Mouse (Mus musculus) mouse trophoblast stem cell (cell line): Measurements from ENCODE around the gene Vps37b.

Experiments
- in situ Hi-C, 2 experiments: fragments of 300-500 bp; cut with MseI, MboI; formaldehyde crosslinking; loops; 2 replicates in 1 of 2; 3 replicates in 1 of 2; pipeline ENCODE4 v1.15.1; 2025

The Vps37b gene

GRCm38 (mm10) chr5:124024677-124025076 lies 7.4 kb downstream of the Vps37b start:
- in situ Hi-C loops: no loop called here

- in situ Hi-C loops: no loop called here
Observed at GRCm38 (mm10) chr5:124022365-124022764, 9.7 kb downstream of the Vps37b start.

- in situ Hi-C loops: no loop called here
Observed at GRCm38 (mm10) chr5:124021701-124022100, 10.4 kb downstream of the Vps37b start.

GRCm38 (mm10) chr5:124021148-124021547 lies 10.9 kb downstream of the Vps37b start:
- in situ Hi-C loops: no loop called here

GRCm38 (mm10) chr5:124019348-124020216 lies 12.5 kb downstream of the Vps37b start:
- in situ Hi-C loops: no loop called here

- in situ Hi-C loops: no loop called here
Observed at GRCm38 (mm10) chr5:124018651-124019050, 13.4 kb downstream of the Vps37b start.

- in situ Hi-C loops: no loop called here
Observed at GRCm38 (mm10) chr5:124017941-124018340, 14.1 kb downstream of the Vps37b start.

GRCm38 (mm10) chr5:124016291-124016821 lies 15.7 kb downstream of the Vps37b start:
- in situ Hi-C loops: no loop called here

- in situ Hi-C loops: no loop called here
Observed at GRCm38 (mm10) chr5:124015727-124016126, 16.3 kb downstream of the Vps37b start.

GRCm38 (mm10) chr5:124014791-124015251 lies 17.2 kb downstream of the Vps37b start:
- in situ Hi-C loops: no loop called here

- in situ Hi-C loops: no loop called here
Observed at GRCm38 (mm10) chr5:124014180-124014579, 17.9 kb downstream of the Vps37b start.

- in situ Hi-C loops: no loop called here
Observed at GRCm38 (mm10) chr5:124013747-124014146, 18.3 kb downstream of the Vps37b start.

GRCm38 (mm10) chr5:124012885-124013284 lies 19.2 kb downstream of the Vps37b start:
- in situ Hi-C loops: no loop called here

- in situ Hi-C loops: no loop called here
Observed at GRCm38 (mm10) chr5:124011927-124012326, 20.1 kb downstream of the Vps37b start.

GRCm38 (mm10) chr5:124010910-124011655 lies 21.0 kb downstream of the Vps37b start:
- in situ Hi-C loops: no loop called here

GRCm38 (mm10) chr5:124010077-124010476 lies 22.0 kb downstream of the Vps37b start:
- in situ Hi-C loops: no loop called here

- in situ Hi-C loops: no loop called here
Observed at GRCm38 (mm10) chr5:124006891-124007491, 25.1 kb downstream of the Vps37b start.

- in situ Hi-C loops: no loop called here
Observed at GRCm38 (mm10) chr5:124006082-124006873, 25.8 kb downstream of the Vps37b start.

- in situ Hi-C loops: no loop called here
Observed at GRCm38 (mm10) chr5:124005591-124005990, 26.5 kb downstream of the Vps37b start.

- in situ Hi-C loops: no loop called here
Observed at GRCm38 (mm10) chr5:124005151-124005500, 26.9 kb downstream of the Vps37b start.
